Mouse (Mus musculus): ENCODE measurements around the gene Itpr3.

GRCm38 (mm10) chr17:27012909-27013308 lies 44.2 kb upstream of the Itpr3 start:
- TF ChIP-seq POLR2A (IDR thresholded peaks at IDR 0.05; ENCODE audit: borderline replicate concordance, extremely low read depth, low read depth, low read length) (no peak), CTCF (IDR thresholded peaks at IDR 0.05; ENCODE audit: insufficient read depth, low read length) (no peak)

All from lung, adult 2 months (tissue).